Mouse (Mus musculus): Measurements from ENCODE around the gene Asb17. TPM values are rescaled to one million over a fixed set of nuclear protein-coding genes. Genes with fewer than 3 reads are reported as not detected.

The Asb17 gene
- polyA plus RNA-seq, 1 experiment from 2014 or later = 0.12 TPM

- peak; percentile 52 for TF ChIP-seq CTCF (IDR thresholded peaks at IDR 0.05)
- no peak for ATAC-seq
- ChIA-PET POLR2A (interaction anchor here (0.7 to 0.8 kb wide), 2 partner anchors 13 to 26 kb away, joined by 3 to 6 read pairs; no protein-coding TSS in a partner anchor), CTCF (interaction anchor here (1.4 to 1.8 kb wide), 3 partner anchors 8 to 173 kb away, joined by 4 to 7 read pairs (median 5); no protein-coding TSS in a partner anchor)
- no peaks in the 10 kb centered on the region for H3K27me3 ChIP-seq
- in situ Hi-C loops (cut with MboI; ENCODE audit: low pct_unique_long_range_greater_than_20kb) = no loop called here
- no peak for DNase-seq (ENCODE audit: low read depth, low spot score)
Observed at GRCm38 (mm10) chr3:153831014-153831872, 12.8 kb upstream of the Asb17 start.

DNA sequence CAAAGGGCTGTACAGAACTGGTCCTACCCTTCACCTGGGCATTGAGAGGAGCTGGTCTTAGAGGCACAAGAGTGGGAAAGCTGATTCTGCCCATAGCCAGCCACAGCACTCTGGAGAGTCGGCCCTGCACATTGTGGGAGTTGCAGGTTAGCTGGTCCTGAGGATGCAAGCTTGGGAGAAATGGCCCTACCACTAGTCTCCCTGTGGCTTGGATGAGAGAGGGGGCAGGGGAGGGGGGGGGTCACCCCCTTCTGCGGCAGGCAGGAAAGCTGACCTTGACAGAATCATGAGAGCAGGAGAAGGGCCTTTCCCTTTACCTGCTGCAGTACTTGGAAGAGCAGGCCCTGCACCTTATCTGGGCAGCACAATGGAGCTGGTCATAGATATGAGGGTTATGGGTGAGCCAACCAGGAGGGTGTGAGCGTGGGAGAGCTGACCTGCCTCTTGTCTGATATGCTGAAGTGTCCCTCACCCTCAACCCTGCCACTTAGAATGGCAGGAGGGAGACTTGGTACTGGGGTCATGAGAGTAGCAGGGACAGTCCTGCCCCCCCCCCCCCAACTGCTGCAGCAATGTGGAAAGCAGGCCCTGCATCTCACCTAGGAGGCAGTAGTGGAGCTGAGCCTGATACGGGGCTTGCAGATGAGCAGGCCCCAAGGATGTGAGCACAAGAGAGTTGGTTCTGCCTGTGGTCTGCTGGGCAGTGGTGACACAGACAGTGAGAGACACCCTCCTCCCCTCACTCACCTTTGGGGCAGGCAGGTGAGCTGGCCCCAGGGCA lies 11.9 kb upstream of the Asb17 start:
- DNase-seq (ENCODE audit: low read depth, low spot score) (no peak), ATAC-seq (no peak)
- TF ChIP-seq CTCF (IDR thresholded peaks at IDR 0.05) = no peak
- CTCF ChIA-PET = interaction anchor here (1.4 to 1.8 kb wide), 3 partner anchors 9 to 173 kb away, joined by 4 to 7 read pairs (median 5); no protein-coding TSS in a partner anchor
- H3K27me3 ChIP-seq = no peaks in the 10 kb centered on the region
- POLR2A ChIA-PET = interaction anchor here (0.7 to 0.8 kb wide), 3 partner anchors 9 to 25 kb away, joined by 3 to 6 read pairs (median 3); no protein-coding TSS in a partner anchor
- in situ Hi-C loops (cut with MboI; ENCODE audit: low pct_unique_long_range_greater_than_20kb) = no loop called here

DNA sequence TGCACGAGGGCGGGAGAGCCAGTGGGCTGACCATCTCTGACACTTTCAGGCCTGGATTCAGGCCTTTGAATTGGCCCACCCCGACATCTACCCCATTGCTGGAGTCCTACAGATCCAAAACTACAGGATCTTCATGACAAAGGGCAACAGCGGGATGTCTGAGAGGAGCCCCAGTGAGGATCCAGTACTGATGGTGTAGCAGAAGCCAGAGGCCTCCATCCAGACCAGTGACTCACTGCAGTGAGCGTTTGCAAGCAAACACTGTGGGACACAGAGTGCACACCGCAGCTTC lies 11.4 kb upstream of the Asb17 start:
- POLR2A ChIA-PET = interaction anchor here (0.7 kb wide), 1 partner anchor 10 kb away, joined by 3 read pairs; no protein-coding TSS in a partner anchor

DNA sequence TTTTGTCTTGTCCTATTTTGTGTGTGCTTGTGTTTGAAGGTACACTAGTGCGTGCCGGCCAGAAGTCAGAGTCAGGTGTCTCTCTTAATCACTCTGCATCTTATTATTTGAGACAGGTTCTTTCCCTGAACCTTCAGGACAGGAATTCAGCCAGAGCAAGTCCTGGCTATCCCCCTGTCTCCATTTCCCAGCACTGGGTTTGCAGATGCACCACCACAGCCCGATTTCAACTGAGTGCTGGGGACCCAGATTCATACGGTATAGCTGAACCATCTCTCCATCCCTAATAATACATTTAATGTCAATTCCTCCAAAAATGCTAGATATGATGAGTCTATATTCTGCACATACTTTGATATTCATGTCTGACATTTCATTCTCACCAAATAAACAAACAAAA lies 9.9 kb upstream of the Asb17 start:
- in situ Hi-C loops (cut with MboI; ENCODE audit: low pct_unique_long_range_greater_than_20kb) = no loop called here
- CTCF ChIA-PET = interaction anchor here (1.3 to 2.6 kb wide), 5 partner anchors 10 to 26 kb away, joined by 3 to 7 read pairs (median 3); partner anchors contain the start of gene Asb17
- TF ChIP-seq CTCF (IDR thresholded peaks at IDR 0.05) = no peak

More for the DNA sequence above, 11.4 kb upstream of the Asb17 start:
- in situ Hi-C loops (cut with MboI; ENCODE audit: low pct_unique_long_range_greater_than_20kb) = no loop called here
- no peak for TF ChIP-seq CTCF (IDR thresholded peaks at IDR 0.05)
- DNase-seq (ENCODE audit: low read depth, low spot score) (no peak), ATAC-seq (no peak)
- H3K27me3 ChIP-seq = no peaks in the 10 kb centered on the region
- CTCF ChIA-PET = interaction anchor here (1.5 to 1.8 kb wide), 2 partner anchors 10 to 174 kb away, joined by 4 to 7 read pairs; no protein-coding TSS in a partner anchor

GRCm38 (mm10) chr3:153835455-153836086 lies 8.4 kb upstream of the Asb17 start:
- ATAC-seq (peak; percentile 88), DNase-seq (ENCODE audit: low read depth, low spot score) (peak; percentile 47)
- ChIA-PET CTCF (interaction anchor here (0.9 to 2.6 kb wide), 19 partner anchors 8 to 177 kb away, joined by 3 to 10 read pairs (median 3); partner anchors contain the start of gene Asb17), POLR2A (interaction anchor here (0.6 kb wide), 1 partner anchor 17 kb away, joined by 4 read pairs; no protein-coding TSS in a partner anchor)
- peak; percentile 94 for TF ChIP-seq CTCF (IDR thresholded peaks at IDR 0.05)
- in situ Hi-C loops (cut with MboI; ENCODE audit: low pct_unique_long_range_greater_than_20kb) = no loop called here
- no peaks in the 10 kb centered on the region for H3K27me3 ChIP-seq

More for the DNA sequence above, 9.9 kb upstream of the Asb17 start:
- no peak for DNase-seq (ENCODE audit: low read depth, low spot score)
- no peak for ATAC-seq
- no peaks in the 10 kb centered on the region for H3K27me3 ChIP-seq
- POLR2A ChIA-PET = no interaction called here

DNA sequence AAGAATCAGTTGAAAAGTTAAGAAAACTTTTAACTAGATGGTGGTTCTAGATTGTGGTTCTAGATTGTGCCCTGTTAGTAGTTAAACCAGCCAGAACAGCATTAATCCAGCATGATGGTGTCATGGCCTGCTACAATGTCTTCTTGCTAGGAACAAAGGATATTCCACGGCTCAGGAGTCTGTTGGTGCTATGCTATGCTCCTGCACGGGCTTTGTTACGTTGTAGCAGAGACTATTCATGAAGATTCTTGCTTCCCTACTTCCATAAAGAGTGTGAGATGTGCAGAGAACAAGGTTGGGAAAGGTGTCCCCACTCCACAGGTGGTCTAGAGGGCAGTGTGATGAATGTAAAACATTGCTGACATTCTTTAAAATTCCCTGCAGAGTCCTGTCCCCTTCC lies 7.7 kb upstream of the Asb17 start:
- DNase-seq (ENCODE audit: low read depth, low spot score) (no peak), ATAC-seq (no peak)
- POLR2A ChIA-PET = interaction anchor here (0.6 kb wide), 1 partner anchor 18 kb away, joined by 4 read pairs; no protein-coding TSS in a partner anchor
- in situ Hi-C loops (cut with MboI; ENCODE audit: low pct_unique_long_range_greater_than_20kb) = no loop called here
- TF ChIP-seq CTCF (IDR thresholded peaks at IDR 0.05) = no peak
- H3K27me3 ChIP-seq = no peaks in the 10 kb centered on the region
- CTCF ChIA-PET = interaction anchor here (0.9 to 2.6 kb wide), 11 partner anchors 10 to 178 kb away, joined by 3 to 10 read pairs (median 4); no protein-coding TSS in a partner anchor

DNA sequence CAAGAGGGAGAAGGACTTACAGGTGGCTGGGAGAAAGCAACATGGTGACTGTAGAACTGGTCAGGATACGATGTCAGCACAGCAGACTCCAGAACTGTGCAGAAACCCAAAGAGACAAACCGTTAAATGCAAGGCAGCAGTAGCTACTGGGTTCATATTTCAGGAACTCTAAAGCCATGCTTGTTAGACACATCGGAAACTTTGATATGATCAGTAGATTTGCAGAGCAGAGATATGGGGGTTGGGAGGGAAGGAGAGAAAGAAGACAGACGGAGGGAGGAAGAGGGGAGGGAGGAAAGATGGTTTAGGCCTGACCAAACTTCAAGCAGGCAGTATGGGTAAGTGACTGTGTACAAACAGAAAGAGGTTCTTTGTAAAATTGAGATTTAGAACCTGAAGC lies 6.4 kb upstream of the Asb17 start:
- POLR2A ChIA-PET = interaction anchor here (0.8 kb wide), 1 partner anchor 10 kb away, joined by 3 read pairs; no protein-coding TSS in a partner anchor
- in situ Hi-C loops (cut with MboI; ENCODE audit: low pct_unique_long_range_greater_than_20kb) = no loop called here
- no peaks in the 10 kb centered on the region for H3K27me3 ChIP-seq
- no peak for TF ChIP-seq CTCF (IDR thresholded peaks at IDR 0.05)
- CTCF ChIA-PET = interaction anchor here (1.0 kb wide), 1 partner anchor 12 kb away, joined by 3 read pairs; no protein-coding TSS in a partner anchor
- DNase-seq (ENCODE audit: low read depth, low spot score) (no peak), ATAC-seq (no peak)

GRCm38 (mm10) chr3:153844757-153845156 lies 748 bp downstream of the Asb17 start:
- TF ChIP-seq CTCF (IDR thresholded peaks at IDR 0.05) = no peak
- DNase-seq (ENCODE audit: low read depth, low spot score) (no peak), ATAC-seq (no peak)
- ChIA-PET POLR2A (no interaction called here), CTCF (interaction anchor here (1.3 to 3.2 kb wide), 2 partner anchors 10 to 12 kb away, joined by 3 to 8 read pairs; no protein-coding TSS in a partner anchor)
- no peaks in the 10 kb centered on the region for H3K27me3 ChIP-seq
- in situ Hi-C loops (cut with MboI; ENCODE audit: low pct_unique_long_range_greater_than_20kb) = no loop called here

DNA sequence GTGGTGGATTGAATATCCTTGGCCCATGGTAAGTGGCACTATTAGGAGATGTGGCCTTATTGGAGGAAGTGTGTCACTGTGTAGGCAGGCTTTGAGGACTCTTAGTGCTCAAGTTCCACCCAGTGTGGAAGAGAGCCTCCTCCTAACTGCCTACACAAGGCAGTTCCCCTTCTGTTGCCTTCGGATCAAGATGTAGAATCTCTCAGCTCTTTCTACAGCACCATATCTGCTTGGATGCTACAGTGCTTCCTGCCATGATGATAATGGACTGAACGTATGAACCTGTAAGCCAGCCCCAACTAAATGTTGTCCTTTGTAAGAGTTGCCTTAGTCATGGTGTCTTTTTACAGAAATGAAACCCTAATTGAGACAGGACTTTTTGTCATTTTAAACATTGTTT lies 1.5 kb downstream of the Asb17 start:
- no peaks in the 10 kb centered on the region for H3K27me3 ChIP-seq
- POLR2A ChIA-PET = no interaction called here
- CTCF ChIA-PET = interaction anchor here (0.8 to 3.2 kb wide), 5 partner anchors 9 to 37 kb away, joined by 3 to 8 read pairs (median 5); no protein-coding TSS in a partner anchor
- DNase-seq (ENCODE audit: low read depth, low spot score) = no peak
- TF ChIP-seq CTCF (IDR thresholded peaks at IDR 0.05) = no peak
- ATAC-seq = no peak
- in situ Hi-C loops (cut with MboI; ENCODE audit: low pct_unique_long_range_greater_than_20kb) = no loop called here

Data from Patski (cell line).